Mouse (Mus musculus) liver, embryonic 15.5 days (tissue): Measurements from ENCODE around the gene Galp. TPM values are rescaled to one million over a fixed set of nuclear protein-coding genes. Genes with fewer than 3 reads are reported as not detected.
"Not testable (repeated sequence)": the region's sequence is repeated elsewhere in the genome, so short reads cannot be mapped to it uniquely, and the experiment has no call there.

Experiments
- ATAC-seq: fragments of 200-750 bp; cut with Nextera tagmentation; 2 replicates; pipeline ENCODE4 v1.8.0; 2017; ENCODE audit warnings: moderate number of reproducible peaks, mild to moderate bottlenecking, moderate library complexity; ENCODE audit not compliant: insufficient read depth
- H3K27ac ChIP-seq: fragments of 300-500 bp; sonication (generic); replicated peaks from 2 replicates; pipeline ENCODE4 v1.5.1; 2015; ENCODE audit warnings: mild to moderate bottlenecking, inconsistent platforms
- H3K27me3 ChIP-seq: fragments of 300-500 bp; sonication (generic); 2 replicates; pipeline ENCODE4 v1.6.1; 2015; ENCODE audit warnings: mild to moderate bottlenecking, inconsistent platforms
- H3K36me3 ChIP-seq: fragments of 300-500 bp; sonication (generic); replicated peaks from 2 replicates; pipeline ENCODE4 v1.6.1; 2015; ENCODE audit warnings: moderate library complexity, mild to moderate bottlenecking, inconsistent platforms
- H3K4me1 ChIP-seq: fragments of 300-500 bp; sonication (generic); replicated peaks from 2 replicates; pipeline ENCODE4 v1.6.1; 2015; ENCODE audit warnings: inconsistent platforms
- H3K4me2 ChIP-seq: fragments of 300-500 bp; sonication (generic); 2 replicates; pipeline ENCODE4 v1.6.1; 2015; ENCODE audit warnings: moderate library complexity, mild to moderate bottlenecking, inconsistent platforms
- H3K4me3 ChIP-seq: fragments of 300-500 bp; sonication (generic); replicated peaks from 2 replicates; pipeline ENCODE4 v1.5.1; 2015; ENCODE audit warnings: mild to moderate bottlenecking, inconsistent platforms
- H3K9ac ChIP-seq: fragments of 300-500 bp; sonication (generic); 2 replicates; pipeline ENCODE4 v1.6.1; 2015; ENCODE audit warnings: moderate library complexity, mild to moderate bottlenecking, inconsistent platforms
- H3K9me3 ChIP-seq: fragments of 300-500 bp; sonication (generic); replicated peaks from 2 replicates; pipeline ENCODE4 v1.6.1; 2016; ENCODE audit warnings: inconsistent platforms
- WGBS: fragments of 180-500 bp; shearing (Covaris S2); methylation state at CpG from one replicate; pipeline ENCODE4 v1.1.7; 2015; ENCODE audit warnings: mixed read lengths; ENCODE audit not compliant: insufficient replicate concordance; 5-methylcytosine and 5-hydroxymethylcytosine counted together
- polyA plus RNA-seq: library from polyadenylated mRNA; unstranded; fragments of >200 nt; fragmentation: Nextera tagmentation; extraction: Ambion mirVana; gene quantifications from 2 replicates; pipeline ENCODE4 v1.2.1, GENCODE M21; 2015

The Galp gene
- polyA plus RNA-seq, 1 experiment from 2014 or later, result not detected

- Histone ChIP-seq H3K4me3 (no peak overlapping the region), H3K4me2 (no peak overlapping the region), H3K36me3 (no peaks in the 10 kb centered on the region), H3K4me1 (no peaks in the 10 kb centered on the region), H3K27ac (no peak overlapping the region), H3K27me3 (no peaks in the 10 kb centered on the region), H3K9me3 (no peaks in the 10 kb centered on the region), H3K9ac (no peak overlapping the region)
- no peak for ATAC-seq
- WGBS, result 35% methylated on average over 16 of the region's 16 CpGs
Measured at GRCm38 (mm10) chr7:6258232-6259220, 61.6 kb downstream of the Galp start.

GRCm38 (mm10) chr7:6260004-6260403 lies 63.1 kb downstream of the Galp start:
- not testable (repeated sequence) for H3K4me3 ChIP-seq, H3K27me3 ChIP-seq, H3K9ac ChIP-seq, H3K9me3 ChIP-seq, ATAC-seq, H3K4me1 ChIP-seq, H3K4me2 ChIP-seq, H3K27ac ChIP-seq, H3K36me3 ChIP-seq
- WGBS, result 27% methylated on average over 2 of the region's 2 CpGs

GRCm38 (mm10) chr7:6262120-6262519 lies 65.2 kb downstream of the Galp start:
- no peaks in the 10 kb centered on the region for H3K27me3 ChIP-seq
- H3K4me2 ChIP-seq, result no peak overlapping the region
- no peaks in the 10 kb centered on the region for H3K4me1 ChIP-seq
- ATAC-seq, result no peak
- WGBS, result 56% methylated on average over 3 of the region's 3 CpGs
- no peaks in the 10 kb centered on the region for H3K36me3 ChIP-seq
- H3K9ac ChIP-seq, result no peak overlapping the region
- no peak overlapping the region for H3K27ac ChIP-seq
- no peak overlapping the region for H3K4me3 ChIP-seq
- no peaks in the 10 kb centered on the region for H3K9me3 ChIP-seq

GRCm38 (mm10) chr7:6262984-6263383 lies 66.1 kb downstream of the Galp start:
- Histone ChIP-seq H3K9ac (no peak overlapping the region), H3K9me3 (no peaks in the 10 kb centered on the region), H3K36me3 (no peaks in the 10 kb centered on the region), H3K27me3 (no peaks in the 10 kb centered on the region), H3K4me3 (no peak overlapping the region), H3K27ac (no peak overlapping the region), H3K4me1 (no peaks in the 10 kb centered on the region), H3K4me2 (no peak overlapping the region)
- WGBS, result 57% methylated on average over 4 of the region's 4 CpGs
- ATAC-seq, result no peak

- H3K27ac ChIP-seq, result no peak overlapping the region
- no peak overlapping the region for H3K9ac ChIP-seq
- no peak overlapping the region for H3K4me3 ChIP-seq
- H3K9me3 ChIP-seq, result no peaks in the 10 kb centered on the region
- H3K27me3 ChIP-seq, result no peaks in the 10 kb centered on the region
- no peak overlapping the region for H3K4me2 ChIP-seq
- 47% methylated on average over 8 of the region's 8 CpGs for WGBS
- no peaks in the 10 kb centered on the region for H3K36me3 ChIP-seq
- ATAC-seq, result no peak
- no peaks in the 10 kb centered on the region for H3K4me1 ChIP-seq
Measured at GRCm38 (mm10) chr7:6265695-6266094, 68.8 kb downstream of the Galp start.

Other genes with a start within 250 kb of the Galp start
- not detected in 2 replicates for gene Vmn1r65, start 186.1 kb upstream of the Galp start, polyA plus RNA-seq
- gene Nlrp4c, start 151.9 kb upstream of the Galp start, polyA plus RNA-seq, result not detected in 2 replicates
- 9.8 and 10.1 TPM in 2 replicates for gene Zfp787, start 41.1 kb upstream of the Galp start, polyA plus RNA-seq
- 18.2 and 22.2 TPM in 2 replicates for gene Zfp444, start 24.9 kb upstream of the Galp start, polyA plus RNA-seq
- not detected in 2 replicates for gene Zscan5b, start 25.2 kb downstream of the Galp start, polyA plus RNA-seq
- gene Epp13, start 55.6 kb downstream of the Galp start, polyA plus RNA-seq, result not detected in 2 replicates
- 3.4 and 5.4 TPM in 2 replicates for gene Zfp667, start 89.5 kb downstream of the Galp start, polyA plus RNA-seq
- gene Zfp583, start 134.2 kb downstream of the Galp start, polyA plus RNA-seq, result 0.78 and 1.0 TPM in 2 replicates
- gene Gm3854, start 146.7 kb downstream of the Galp start, polyA plus RNA-seq, result 0.10 and 0.22 TPM in 2 replicates
- gene Zfp78, start 166.2 kb downstream of the Galp start, polyA plus RNA-seq, result 0.90 and 1.0 TPM in 2 replicates
- 1.2 and 1.3 TPM in 2 replicates for gene Zfp28, start 186.2 kb downstream of the Galp start, polyA plus RNA-seq
- not detected in 2 replicates for gene Smim17, start 201.6 kb downstream of the Galp start, polyA plus RNA-seq
- gene Gm20715, start 213.2 kb downstream of the Galp start, polyA plus RNA-seq, result not detected in 2 replicates
- gene Olfr1344, start 241.6 kb downstream of the Galp start, polyA plus RNA-seq, result not detected in 2 replicates